Mouse (Mus musculus) neural tube, embryonic 11.5 days (tissue): ENCODE results near the gene Usp5. TPM values are rescaled to one million over a fixed set of nuclear protein-coding genes. Genes with fewer than 3 reads are reported as not detected.
A peak's percentile ranks its signal among the peaks of the same experiment; 100 is the strongest.
"Not testable (repeated sequence)": the region's sequence is repeated elsewhere in the genome, so short reads cannot be mapped to it uniquely, and the experiment has no call there.

Source experiments
- ATAC-seq: fragments of 200-750 bp; cut with Nextera tagmentation; 2 replicates; pipeline ENCODE4 v1.8.0; 2017; ENCODE audit warnings: moderate number of reproducible peaks, mild to moderate bottlenecking, moderate TSS enrichment, moderate library complexity; ENCODE audit not compliant: insufficient read depth, low FRiP score, low TSS enrichment
- DNase-seq: peaks from one replicate; pipeline ENCODE4 v3.0.0-alpha.2; 2015; ENCODE audit warnings: low spot score
- H3K27ac ChIP-seq: fragments of 300-500 bp; sonication (generic); 2 replicates; pipeline ENCODE4 v1.5.1; 2014; ENCODE audit warnings: low read depth, mild to moderate bottlenecking, low read length
- H3K27me3 ChIP-seq: fragments of 300-500 bp; sonication (generic); 2 replicates; pipeline ENCODE4 v1.6.1; 2014; ENCODE audit warnings: mild to moderate bottlenecking, low read length, mixed read lengths; ENCODE audit not compliant: control insufficient read depth, insufficient read depth
- H3K36me3 ChIP-seq: fragments of 300-500 bp; sonication (generic); 2 replicates; pipeline ENCODE4 v1.6.1; 2014; ENCODE audit warnings: mild to moderate bottlenecking, low read length, moderate library complexity, mixed read lengths; ENCODE audit not compliant: control insufficient read depth, insufficient read depth
- H3K4me1 ChIP-seq: fragments of 300-500 bp; sonication (generic); 2 replicates; pipeline ENCODE4 v1.6.1; 2014; ENCODE audit warnings: low read length, mixed read lengths; ENCODE audit not compliant: control insufficient read depth, insufficient read depth
- H3K4me2 ChIP-seq: fragments of 300-500 bp; sonication (generic); 2 replicates; pipeline ENCODE4 v1.6.1; 2014; ENCODE audit warnings: low read depth, mild to moderate bottlenecking, moderate library complexity
- H3K4me3 ChIP-seq: fragments of 300-500 bp; sonication (generic); 2 replicates; pipeline ENCODE4 v1.5.1; 2014; ENCODE audit warnings: low read depth, low read length
- H3K9ac ChIP-seq: fragments of 300-500 bp; sonication (generic); 2 replicates; pipeline ENCODE4 v1.6.1; 2014; ENCODE audit warnings: mild to moderate bottlenecking, low read length
- H3K9me3 ChIP-seq: fragments of 300-500 bp; sonication (generic); 2 replicates; pipeline ENCODE4 v1.6.1; 2016; ENCODE audit warnings: low read length; ENCODE audit not compliant: control insufficient read depth
- WGBS: fragments of 180-500 bp; shearing (Covaris S2); extraction: QIAGEN DNeasy Blood & Tissue Kit; methylation state at CpG from one replicate; pipeline ENCODE4 v1.1.7; 2014; 5-methylcytosine and 5-hydroxymethylcytosine counted together
- polyA plus RNA-seq: library from polyadenylated mRNA; unstranded; fragments of >200 nt; fragmentation: Nextera tagmentation; extraction: Ambion mirVana; gene quantifications from 2 replicates; pipeline ENCODE4 v1.2.1, GENCODE M21; 2014

Usp5 gene
- polyA plus RNA-seq, 1 experiment from 2014 or later, result 174 TPM

GRCm38 (mm10) chr6:124831199-124831598, 1.9 kb upstream of the Usp5 start:
- H3K27me3 ChIP-seq, H3K9ac ChIP-seq, H3K4me1 ChIP-seq, ATAC-seq, DNase-seq, H3K36me3 ChIP-seq, H3K9me3 ChIP-seq, H3K27ac ChIP-seq: not testable (repeated sequence)
- 90% methylated on average over 4 of the region's 4 CpGs for WGBS
- peak overlapping the region; percentile 69 for H3K4me2 ChIP-seq
- H3K4me3 ChIP-seq, result peak overlapping the region; percentile 68; the same call in 1 of the 2 replicates

- no peaks in the 10 kb centered on the region for H3K9me3 ChIP-seq
- H3K27me3 ChIP-seq, result no peaks in the 10 kb centered on the region
- DNase-seq (peak; percentile 92), ATAC-seq (peak; percentile 91)
- peak overlapping the region; percentile 72 for H3K9ac ChIP-seq
- peak overlapping the region; percentile 79 for H3K27ac ChIP-seq
- peak overlapping the region; percentile 68 for H3K4me3 ChIP-seq
- peaks cover 2% of the 10 kb centered on the region; the same call in 1 of the 2 replicates for H3K36me3 ChIP-seq
- under 1% methylated on average over 38 of the region's 38 CpGs for WGBS
- H3K4me1 ChIP-seq, result peaks cover 8% of the 10 kb centered on the region
- peak overlapping the region; percentile 69 for H3K4me2 ChIP-seq
Observed at GRCm38 (mm10) chr6:124829799-124830700, 766 bp upstream of the Usp5 start.

GRCm38 (mm10) chr6:124828101-124828592, 1.1 kb downstream of the Usp5 start:
- peak overlapping the region; percentile 68 for H3K4me3 ChIP-seq
- no peak for ATAC-seq
- whole genome bisulfite sequencing, result 26% methylated on average over 10 of the region's 10 CpGs
- H3K36me3 ChIP-seq, result peaks cover 12% of the 10 kb centered on the region
- no peak overlapping the region for H3K27ac ChIP-seq
- peaks cover 8% of the 10 kb centered on the region for H3K4me1 ChIP-seq
- peak; percentile 41 for DNase-seq
- peak overlapping the region; percentile 63 for H3K9ac ChIP-seq
- H3K4me2 ChIP-seq, result peak overlapping the region; percentile 89
- H3K27me3 ChIP-seq, result no peaks in the 10 kb centered on the region
- H3K9me3 ChIP-seq, result no peaks in the 10 kb centered on the region

DNA sequence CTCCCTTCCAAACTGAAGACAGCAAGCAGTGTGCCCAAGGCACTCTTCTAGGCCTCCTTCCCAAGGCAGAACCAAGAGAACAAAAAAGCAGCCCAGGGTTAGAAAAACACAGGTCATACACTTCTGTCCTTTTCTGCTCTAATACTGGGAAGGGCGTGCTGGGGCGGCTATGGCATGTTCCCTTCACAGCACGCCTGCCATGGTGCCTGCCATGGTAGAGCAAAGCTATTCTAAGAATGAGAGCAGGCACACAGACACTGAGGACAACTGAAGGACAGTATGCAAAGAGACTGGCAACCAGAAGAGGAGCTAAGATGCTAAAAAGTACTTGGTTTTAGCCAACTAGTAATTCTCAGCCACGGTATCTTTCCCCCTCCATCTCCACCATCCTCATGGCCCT, 7.2 kb downstream of the Usp5 start:
- Histone ChIP-seq H3K4me3 (no peak overlapping the region), H3K27ac (no peak overlapping the region), H3K27me3 (no peaks in the 10 kb centered on the region), H3K4me2 (no peak overlapping the region), H3K9ac (no peak overlapping the region), H3K4me1 (no peaks in the 10 kb centered on the region), H3K36me3 (peaks cover 38% of the 10 kb centered on the region), H3K9me3 (no peaks in the 10 kb centered on the region)
- 93% methylated on average over 4 of the region's 4 CpGs for WGBS
- ATAC-seq, result no peak
- no peak for DNase-seq

DNA sequence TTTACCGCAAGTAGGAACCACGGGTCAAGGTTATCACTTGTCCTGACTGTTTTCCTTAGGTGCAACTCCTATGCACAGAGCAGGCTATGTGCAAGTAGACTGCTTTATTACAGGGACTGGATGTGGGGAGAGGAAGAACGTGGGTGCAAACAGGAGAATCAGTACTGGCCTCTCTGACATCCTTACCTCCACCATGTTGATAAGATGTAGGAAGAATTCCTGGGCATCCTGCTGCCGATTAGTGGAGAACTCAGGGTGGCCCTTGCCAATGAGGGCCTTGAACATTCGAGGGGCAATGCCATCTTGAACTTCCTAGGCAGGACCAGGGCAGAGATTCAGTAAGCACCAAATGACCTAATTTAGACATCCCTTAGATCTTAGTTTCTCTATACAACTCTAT, 8.4 kb downstream of the Usp5 start:
- Histone ChIP-seq H3K4me1 (no peaks in the 10 kb centered on the region), H3K27ac (no peak overlapping the region), H3K36me3 (peaks cover 40% of the 10 kb centered on the region), H3K27me3 (no peaks in the 10 kb centered on the region), H3K4me2 (no peak overlapping the region), H3K9ac (no peak overlapping the region), H3K9me3 (no peaks in the 10 kb centered on the region), H3K4me3 (no peak overlapping the region)
- ATAC-seq (no peak), DNase-seq (no peak)
- WGBS, result 93% methylated on average over 5 of the region's 5 CpGs

DNA sequence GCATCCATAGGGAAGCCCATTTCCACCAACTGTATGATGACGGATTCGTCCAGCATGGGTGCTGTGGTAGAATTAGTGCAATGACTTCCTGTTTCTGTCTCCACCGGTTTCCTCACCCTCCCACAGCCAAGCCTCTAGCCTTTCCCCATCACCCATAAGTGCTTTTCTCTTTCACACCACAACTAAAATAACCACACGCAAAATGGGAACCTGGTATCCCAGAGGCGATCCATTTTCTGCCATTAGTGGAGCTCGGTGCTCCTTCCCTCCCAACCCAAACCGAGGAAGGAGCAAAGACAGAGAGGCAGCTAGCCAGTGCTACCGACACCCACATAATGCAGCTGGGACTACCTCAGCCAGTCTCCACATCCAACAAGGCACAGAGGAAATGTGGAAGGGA, 11.3 kb downstream of the Usp5 start:
- 93% methylated on average over 8 of the region's 8 CpGs for WGBS
- no peak overlapping the region for H3K27ac ChIP-seq
- no peak for ATAC-seq
- no peak overlapping the region for H3K9ac ChIP-seq
- no peak overlapping the region for H3K4me3 ChIP-seq
- no peaks in the 10 kb centered on the region for H3K27me3 ChIP-seq
- H3K9me3 ChIP-seq, result no peaks in the 10 kb centered on the region
- H3K4me1 ChIP-seq, result no peaks in the 10 kb centered on the region
- no peak for DNase-seq
- H3K4me2 ChIP-seq, result no peak overlapping the region
- peaks cover 28% of the 10 kb centered on the region for H3K36me3 ChIP-seq

GRCm38 (mm10) chr6:124817563-124817962, 11.7 kb downstream of the Usp5 start:
- 94% methylated on average over 8 of the region's 8 CpGs for WGBS
- peaks cover 28% of the 10 kb centered on the region for H3K36me3 ChIP-seq
- H3K4me2 ChIP-seq, result no peak overlapping the region
- H3K4me1 ChIP-seq, result no peaks in the 10 kb centered on the region; the same call in 1 of the 2 replicates
- no peaks in the 10 kb centered on the region for H3K9me3 ChIP-seq
- no peaks in the 10 kb centered on the region for H3K27me3 ChIP-seq
- H3K4me3 ChIP-seq, result no peak overlapping the region
- no peak overlapping the region for H3K27ac ChIP-seq
- no peak for ATAC-seq
- DNase-seq, result no peak
- H3K9ac ChIP-seq, result no peak overlapping the region

DNA sequence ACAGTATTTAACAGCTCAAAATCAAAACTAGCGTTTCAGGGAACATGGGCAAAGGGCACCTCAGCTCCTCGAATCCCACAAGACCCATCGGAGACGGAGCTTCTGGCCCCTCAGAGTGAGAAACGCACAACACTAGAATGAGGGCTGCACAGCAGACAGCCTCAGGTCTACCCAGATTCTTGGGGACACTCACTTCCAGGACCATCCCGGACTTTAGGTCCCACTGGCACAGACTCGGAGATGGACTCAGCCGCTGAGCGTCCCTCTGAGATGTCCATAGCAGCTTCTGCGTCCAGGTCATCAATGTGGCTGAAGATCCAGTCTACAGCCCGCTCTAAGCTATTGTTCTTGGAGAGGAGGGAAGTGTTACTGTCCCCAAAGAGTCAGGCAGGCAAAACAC, 12.2 kb downstream of the Usp5 start:
- H3K9me3 ChIP-seq, result no peaks in the 10 kb centered on the region
- no peak for DNase-seq
- WGBS, result 95% methylated on average over 11 of the region's 11 CpGs
- no peak overlapping the region for H3K4me2 ChIP-seq
- no peak overlapping the region for H3K27ac ChIP-seq
- H3K9ac ChIP-seq, result no peak overlapping the region
- ATAC-seq, result no peak
- no peaks in the 10 kb centered on the region for H3K27me3 ChIP-seq
- H3K4me1 ChIP-seq, result no peaks in the 10 kb centered on the region; the same call in 1 of the 2 replicates
- peaks cover 28% of the 10 kb centered on the region for H3K36me3 ChIP-seq
- no peak overlapping the region for H3K4me3 ChIP-seq

DNA sequence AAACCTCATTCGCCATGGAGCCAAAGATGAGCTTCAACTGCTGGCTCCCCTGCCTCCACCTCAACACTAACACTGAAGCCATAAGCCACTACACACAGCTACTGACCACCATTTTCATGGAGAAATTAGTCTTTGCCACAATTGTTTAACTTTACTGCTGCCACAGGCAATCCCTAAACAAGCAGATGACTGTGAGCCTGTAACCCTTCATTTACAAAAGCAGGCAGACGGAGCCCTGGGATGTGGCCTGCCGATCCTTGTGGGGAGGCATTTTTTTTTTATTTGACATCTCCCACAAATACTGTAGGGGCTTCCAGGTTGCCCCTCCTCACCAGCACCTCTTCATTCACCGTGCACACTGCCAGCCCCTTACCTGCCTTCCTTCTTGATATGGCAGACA, 12.7 kb downstream of the Usp5 start:
- H3K27me3 ChIP-seq, result no peaks in the 10 kb centered on the region
- DNase-seq (no peak), ATAC-seq (no peak)
- no peaks in the 10 kb centered on the region for H3K9me3 ChIP-seq
- H3K4me3 ChIP-seq, result no peak overlapping the region
- H3K4me1 ChIP-seq, result no peaks in the 10 kb centered on the region; the same call in 1 of the 2 replicates
- H3K4me2 ChIP-seq, result no peak overlapping the region
- WGBS, result 83% methylated on average over 4 of the region's 4 CpGs
- H3K9ac ChIP-seq, result no peak overlapping the region
- H3K27ac ChIP-seq, result no peak overlapping the region
- peaks cover 30% of the 10 kb centered on the region for H3K36me3 ChIP-seq
